Mouse (Mus musculus) brain, adult 10 weeks (tissue): Measurements from ENCODE around the gene Gad2. TPM values are rescaled to one million over a fixed set of nuclear protein-coding genes. Genes with fewer than 3 reads are reported as not detected.

Experiments used
- polyA plus RNA-seq: library from polyadenylated mRNA; stranded (reverse); fragments of 350-450 nt; fragmentation: Illumina TruSeq; extraction: RNeasy Lipid Tissue Mini Kit (QIAGEN cat#74804); gene quantifications from one replicate; pipeline ENCODE4 v1.2.3, GENCODE M21; 2015; ENCODE audit warnings: low read depth, low replicate concordance

Gad2 gene
- 99.5 TPM for polyA plus RNA-seq

GRCm38 (mm10) chr2:22621828-22622731, at the start of gene Gad2:
TSS of gene Gad2 (plus strand) at chr2:22622205.

Other genes starting within 250 kb of the Gad2 start
- gene Apbb1ip, start 151.9 kb downstream of the Gad2 start, polyA plus RNA-seq: 4.0 TPM